Mouse (Mus musculus) CH12.LX (cell line): Measurements from ENCODE around the gene Cacna1i.

Source experiments
- CTCF ChIP-seq, 2 experiments: IDR thresholded peaks in 1 of 2; conservative IDR thresholded peaks in 1 of 2; 2 replicates each; pipeline ENCODE4 v1.5.1; 2011 to 2012; ENCODE audit warnings: low read depth in 2 of 2, low read length in 2 of 2, improper control_type of control experiment in 1 of 2, inconsistent platforms in 1 of 2, mild to moderate bottlenecking in 1 of 2, moderate library complexity in 1 of 2
- EP300 ChIP-seq: IDR thresholded peaks from 2 replicates; pipeline ENCODE4 v1.6.1; 2011; ENCODE audit warnings: low read length, improper control_type of control experiment
- KAT2A ChIP-seq: IDR thresholded peaks from 2 replicates; pipeline ENCODE4 v1.6.1; 2012; ENCODE audit warnings: low read length, improper control_type of control experiment, inconsistent platforms; ENCODE audit not compliant: insufficient replicate concordance
- ZC3H11A ChIP-seq: IDR thresholded peaks from 2 replicates; pipeline ENCODE4 v1.6.1; 2012; ENCODE audit warnings: low read depth, mild to moderate bottlenecking, inconsistent platforms, low read length, improper control_type of control experiment

DNA sequence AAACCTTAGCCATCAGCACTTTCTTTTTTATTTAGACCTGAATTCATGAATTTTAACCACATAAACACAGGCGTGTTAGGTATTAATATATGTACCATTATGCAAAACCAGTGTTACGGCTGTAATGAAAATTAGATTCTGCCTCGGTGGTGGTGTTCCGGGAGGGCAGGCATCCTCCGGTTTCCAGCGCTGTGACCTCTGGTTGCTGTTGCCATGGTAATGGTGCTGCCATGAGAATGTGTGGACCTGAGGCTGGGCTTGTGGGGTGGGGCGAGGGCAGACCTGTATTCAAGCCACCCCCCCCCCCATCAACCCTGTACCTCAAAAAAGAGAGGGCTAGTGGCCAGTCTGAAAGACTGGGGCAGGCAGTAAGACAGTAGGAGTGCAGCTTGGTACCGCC is 114.9 kb downstream of the Cacna1i start:
- TF ChIP-seq CTCF (conservative IDR thresholded peaks at IDR 0.05 in 1 of 2, IDR thresholded peaks at IDR 0.05 in 1 of 2; ENCODE audit: low read depth in 2 of 2, low read length in 2 of 2) (no peak), EP300 (no peak), ZC3H11A (no peak), KAT2A (no peak)
